Mouse (Mus musculus): ENCODE results near the gene Pde4d.

Gene Pde4d

GRCm38 (mm10) chr13:109736290-109737078, 1286.7 kb downstream of the Pde4d start:
- DNase-seq (ENCODE audit: low read depth, low spot score): no peak

GRCm38 (mm10) chr13:109746492-109746891, 1296.7 kb downstream of the Pde4d start:
- peak; percentile 41 for DNase-seq (ENCODE audit: low read depth, low spot score)

- no peak for DNase-seq (ENCODE audit: low read depth, low spot score)
These were observed 1302.6 kb downstream of the Pde4d start for GRCm38 (mm10) chr13:109752236-109752863.

- no peak for DNase-seq (ENCODE audit: low read depth, low spot score)
These were observed 1307.1 kb downstream of the Pde4d start for GRCm38 (mm10) chr13:109756854-109757253.

- DNase-seq (ENCODE audit: low read depth, low spot score): no peak
These were observed 1309.5 kb downstream of the Pde4d start for GRCm38 (mm10) chr13:109759201-109759600.

GRCm38 (mm10) chr13:109761081-109761480, 1311.3 kb downstream of the Pde4d start:
- DNase-seq (ENCODE audit: low read depth, low spot score): no peak

GRCm38 (mm10) chr13:109774791-109775190, 1325.0 kb downstream of the Pde4d start:
- no peak for DNase-seq (ENCODE audit: low read depth, low spot score)

GRCm38 (mm10) chr13:109775197-109775596, 1325.4 kb downstream of the Pde4d start:
- DNase-seq (ENCODE audit: low read depth, low spot score): no peak

- peak; percentile 85 for DNase-seq (ENCODE audit: low read depth, low spot score)
These were observed 1326.4 kb downstream of the Pde4d start for GRCm38 (mm10) chr13:109776116-109776515.

GRCm38 (mm10) chr13:109776995-109777394, 1327.2 kb downstream of the Pde4d start:
- no peak for DNase-seq (ENCODE audit: low read depth, low spot score)

GRCm38 (mm10) chr13:109777441-109777840, 1327.7 kb downstream of the Pde4d start:
- DNase-seq (ENCODE audit: low read depth, low spot score): no peak

- DNase-seq (ENCODE audit: low read depth, low spot score): no peak
These were observed 1328.6 kb downstream of the Pde4d start for GRCm38 (mm10) chr13:109778297-109778835.

- no peak for DNase-seq (ENCODE audit: low read depth, low spot score)
These were observed 1331.7 kb downstream of the Pde4d start for GRCm38 (mm10) chr13:109781466-109781865.

- no peak for DNase-seq (ENCODE audit: low read depth, low spot score)
These were observed 1338.9 kb downstream of the Pde4d start for GRCm38 (mm10) chr13:109788604-109789003.

GRCm38 (mm10) chr13:109789151-109789550, 1339.4 kb downstream of the Pde4d start:
- no peak for DNase-seq (ENCODE audit: low read depth, low spot score)

- DNase-seq (ENCODE audit: low read depth, low spot score): no peak
These were observed 1340.4 kb downstream of the Pde4d start for GRCm38 (mm10) chr13:109790045-109790715.

GRCm38 (mm10) chr13:109793918-109794317, 1344.2 kb downstream of the Pde4d start:
- DNase-seq (ENCODE audit: low read depth, low spot score): no peak

- no peak for DNase-seq (ENCODE audit: low read depth, low spot score)
These were observed 1348.9 kb downstream of the Pde4d start for GRCm38 (mm10) chr13:109798651-109799050.

- DNase-seq (ENCODE audit: low read depth, low spot score): no peak
These were observed 1352.5 kb downstream of the Pde4d start for GRCm38 (mm10) chr13:109802201-109802600.

GRCm38 (mm10) chr13:109806193-109806966, 1356.6 kb downstream of the Pde4d start:
- no peak for DNase-seq (ENCODE audit: low read depth, low spot score)

- DNase-seq (ENCODE audit: low read depth, low spot score): no peak
These were observed 1357.3 kb downstream of the Pde4d start for GRCm38 (mm10) chr13:109807036-109807435.

Data from telencephalon, adult 2 months (tissue).